Mouse (Mus musculus) embryo, embryonic 11 days (tissue): ENCODE results near the gene Srgap1.

Source experiments
- DNase-seq: peaks from one replicate; pipeline ENCODE4 v3.0.0-alpha.2; 2015

Gene Srgap1

GRCm38 (mm10) chr10:121756677-121757076 lies 290.4 kb downstream of the Srgap1 start:
- no peak for DNase-seq

GRCm38 (mm10) chr10:121755822-121756221 lies 291.3 kb downstream of the Srgap1 start:
- DNase-seq, result no peak

- no peak for DNase-seq
Measured at GRCm38 (mm10) chr10:121754237-121754636, 292.9 kb downstream of the Srgap1 start.

- DNase-seq, result no peak
Measured at GRCm38 (mm10) chr10:121750175-121750574, 296.9 kb downstream of the Srgap1 start.

GRCm38 (mm10) chr10:121742336-121742735 lies 304.8 kb downstream of the Srgap1 start:
- peak; percentile 43 for DNase-seq

- peak; percentile 93 for DNase-seq
Measured at GRCm38 (mm10) chr10:121739548-121740505, 307.3 kb downstream of the Srgap1 start, which contains the start of gene BC048403. TSS of gene BC048403 (plus strand) at chr10:121739937.

- no peak for DNase-seq
Measured at GRCm38 (mm10) chr10:121737256-121737655, 309.9 kb downstream of the Srgap1 start.

GRCm38 (mm10) chr10:121732542-121732941 lies 314.6 kb downstream of the Srgap1 start:
- DNase-seq, result no peak

GRCm38 (mm10) chr10:121731048-121731725 lies 315.9 kb downstream of the Srgap1 start:
- DNase-seq, result no peak
